Mouse (Mus musculus) layer of hippocampus, postnatal 14 days (tissue): ENCODE data around the gene Tanc1. TPM values are rescaled to one million over a fixed set of nuclear protein-coding genes. Genes with fewer than 3 reads are reported as not detected.

ENCODE experiments used
- DNase-seq, 2 experiments: peaks; one replicate each; pipeline ENCODE4 v3.0.0; 2021 to 2022; ENCODE audit warnings: low spot score in 2 of 2, mixed read lengths in 1 of 2
- total RNA-seq, 2 experiments: library from RNA; stranded (reverse); gene quantifications; 2 replicates each; pipeline ENCODE4 v1.2.3; 2021

Tanc1 gene
- total RNA-seq, 2 experiments from 2014 or later: 51.9 to 69.5 TPM

GRCm38 (mm10) chr2:59853543-59853942 lies 241.7 kb downstream of the Tanc1 start:
- DNase-seq: no peak

DNA sequence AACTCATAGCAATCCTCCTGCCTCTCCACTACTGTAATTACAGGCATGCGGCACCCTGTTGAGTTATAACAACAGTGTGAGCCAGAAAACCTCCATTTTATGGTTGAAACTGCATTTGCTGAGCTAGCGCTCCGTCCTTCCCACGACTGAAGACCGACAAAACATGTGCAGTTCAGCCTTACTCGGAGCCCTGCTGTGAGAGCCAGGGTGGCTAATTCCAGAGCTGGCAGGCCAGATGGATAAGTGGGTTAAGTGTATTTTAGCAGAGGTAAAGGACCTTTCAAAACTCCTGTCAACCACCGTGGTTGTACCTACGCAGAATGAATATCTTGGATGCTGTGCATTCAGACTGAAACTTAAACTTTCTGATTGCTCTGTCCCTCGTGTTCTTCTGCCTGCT lies 242.5 kb downstream of the Tanc1 start:
- DNase-seq: no peak

DNA sequence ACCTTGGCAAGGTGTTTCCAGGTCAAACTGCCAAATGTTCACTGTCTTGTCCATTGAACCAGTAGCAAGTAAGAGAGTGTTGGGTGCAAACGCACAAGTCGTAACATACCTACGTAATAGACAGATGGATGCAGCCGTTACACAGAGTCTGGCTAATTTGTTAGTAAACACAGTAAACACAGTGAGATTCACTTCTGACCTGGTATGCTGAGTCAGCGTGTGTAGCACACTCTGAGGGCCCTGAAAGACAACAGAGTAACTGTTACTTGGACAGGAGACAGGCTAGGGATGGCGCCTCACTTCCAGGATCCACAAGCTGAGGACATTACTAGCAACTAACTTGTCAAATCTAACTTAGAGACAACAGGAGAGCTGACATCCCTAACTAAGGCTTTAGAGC lies 250.8 kb downstream of the Tanc1 start:
- DNase-seq: no peak

DNA sequence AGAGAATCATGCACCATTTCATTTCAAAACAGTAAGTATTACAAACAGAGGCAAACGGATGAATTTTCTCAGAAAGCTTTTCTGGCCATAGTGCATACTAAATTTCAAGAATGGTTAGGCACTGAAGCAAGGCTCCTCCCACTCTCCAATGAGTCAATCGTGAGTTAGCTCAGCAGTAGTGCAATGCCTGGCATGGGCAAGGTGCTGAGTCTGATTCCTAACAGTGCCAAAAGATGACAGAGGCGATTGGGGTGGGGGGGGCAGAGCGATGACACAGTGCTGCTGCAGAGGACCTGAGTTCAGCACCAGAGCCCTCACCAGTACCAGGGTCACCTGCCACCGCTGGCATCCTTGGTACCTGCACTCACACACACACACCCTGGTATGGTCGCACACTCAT lies 258.7 kb downstream of the Tanc1 start:
- no peak for DNase-seq

DNA sequence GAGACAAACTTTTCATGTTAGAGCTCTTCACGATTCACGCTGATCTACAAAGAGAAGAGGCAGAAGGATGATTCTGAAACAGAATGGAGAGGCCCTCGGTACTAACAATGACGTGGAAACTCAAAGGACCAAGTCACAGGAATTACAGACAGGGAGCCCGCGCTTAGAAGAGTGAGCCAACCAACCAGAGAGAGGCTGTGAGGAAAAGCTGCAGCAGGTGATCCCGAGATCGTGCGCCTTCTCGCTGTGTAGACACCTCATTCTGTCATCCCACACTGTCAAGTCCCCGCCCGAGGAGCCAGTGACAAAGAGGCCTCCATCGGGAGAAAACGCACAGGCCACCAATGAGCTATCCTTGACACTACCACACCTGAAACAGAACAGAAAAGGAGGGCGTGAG lies 264.6 kb downstream of the Tanc1 start:
- no peak for DNase-seq

- DNase-seq: no peak
Observed at GRCm38 (mm10) chr2:59877335-59877734, 265.5 kb downstream of the Tanc1 start.

DNA sequence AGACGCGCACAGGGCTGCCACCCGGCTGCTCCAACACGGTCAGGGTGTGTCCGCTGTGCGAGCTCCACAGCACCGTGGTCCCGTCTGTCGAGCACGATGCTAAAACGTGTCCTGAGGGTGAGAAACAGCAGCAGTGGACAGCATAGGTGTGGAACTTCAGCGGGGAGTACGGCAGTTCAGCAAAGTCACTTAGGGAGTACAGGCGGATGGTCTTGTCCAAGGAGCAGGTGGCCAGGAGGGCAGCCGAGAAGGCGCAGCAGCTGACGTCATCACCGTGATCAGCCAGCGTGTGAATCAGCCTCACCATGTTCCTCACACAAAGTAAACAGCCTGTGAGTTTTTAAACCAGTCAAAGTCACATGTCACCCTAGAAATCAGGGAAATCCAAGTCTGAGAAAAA lies 266.4 kb downstream of the Tanc1 start:
- no peak for DNase-seq

DNA sequence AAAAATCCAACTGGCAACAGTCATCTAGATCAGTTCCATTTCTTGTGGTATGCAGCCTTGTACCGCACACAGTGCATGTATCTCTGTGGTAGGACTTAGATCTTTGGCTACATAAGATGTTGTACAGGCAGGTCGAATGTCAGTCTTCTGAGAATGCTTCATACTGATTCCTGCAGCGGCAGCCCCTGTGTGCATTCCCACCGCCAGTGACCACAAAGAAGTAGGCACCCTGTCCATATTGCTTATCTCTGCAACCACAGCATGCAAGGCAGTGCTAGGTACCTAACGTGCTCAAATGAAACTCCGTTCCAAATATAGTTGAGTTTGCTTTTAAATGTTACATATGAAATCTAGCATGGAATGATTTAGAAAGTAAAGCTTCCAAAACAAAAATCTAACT lies 269.6 kb downstream of the Tanc1 start:
- no peak for DNase-seq

- peak; percentile 89 for DNase-seq
Observed at GRCm38 (mm10) chr2:59881831-59882741, 270.2 kb downstream of the Tanc1 start, which contains the start of gene Wdsub1. Gene Wdsub1, minus strand, starts transcription at chr2:59882591.

DNA sequence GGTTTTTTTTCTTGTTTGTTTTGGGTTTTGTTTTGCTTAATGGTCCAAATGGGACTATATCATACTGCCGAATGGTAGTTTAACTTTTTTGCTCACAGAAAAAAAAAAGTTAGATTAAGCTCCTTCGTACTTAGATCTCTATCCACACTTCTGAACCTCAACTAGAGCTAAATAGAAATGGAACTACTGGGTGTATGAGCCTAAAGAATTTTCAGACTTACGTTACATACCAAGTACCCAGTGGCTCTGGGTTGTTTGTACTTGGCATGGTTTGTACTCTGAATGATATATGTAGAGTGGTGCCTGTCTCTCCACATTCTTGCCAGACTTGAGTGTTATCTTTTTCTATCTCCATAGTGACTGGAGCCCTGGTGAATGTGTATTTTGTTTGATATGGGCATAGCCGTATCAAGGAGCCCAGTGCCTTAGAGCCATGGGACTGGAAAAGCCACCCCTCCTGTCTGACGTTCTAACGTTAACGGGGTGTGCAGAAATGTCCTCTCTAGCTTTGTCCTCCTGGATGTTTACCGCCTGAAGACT lies 271.0 kb downstream of the Tanc1 start:
- no peak for DNase-seq

- DNase-seq: no peak
Observed at GRCm38 (mm10) chr2:59889699-59890098, 277.9 kb downstream of the Tanc1 start.

Other genes starting within 250 kb of the Tanc1 start
- gene Dapl1, start 127.4 kb upstream of the Tanc1 start, total RNA-seq: not detected